Mouse (Mus musculus): ENCODE results near the gene Cers6. TPM values are rescaled to one million over a fixed set of nuclear protein-coding genes. Genes with fewer than 3 reads are reported as not detected.

Cers6 gene
- polyA plus RNA-seq, 1 experiment = 3.5 TPM

GRCm38 (mm10) chr2:68981756-68982409, 120.6 kb downstream of the Cers6 start:
- no peaks in the 10 kb centered on the region for H3K36me3 ChIP-seq (ENCODE audit: control insufficient read depth, insufficient read depth, low read length)
- no peak overlapping the region for H3K4me3 ChIP-seq (ENCODE audit: extremely low read depth, insufficient read depth, insufficient read length)
- H3K4me1 ChIP-seq (ENCODE audit: control insufficient read depth, insufficient read depth, insufficient read length) = peaks cover 3% of the 10 kb centered on the region
- H3K27me3 ChIP-seq (ENCODE audit: control insufficient read depth, insufficient read depth, low read length) = no peaks in the 10 kb centered on the region
- DNase-seq (ENCODE audit: low read depth in 1 of 2, low spot score in 2 of 2) = no peak
- 82% methylated on average over 11 of the region's 11 CpGs for WGBS
- no peak overlapping the region for H3K27ac ChIP-seq (ENCODE audit: insufficient read depth, low read length)
- TF ChIP-seq POLR2A (IDR thresholded peaks at IDR 0.05; ENCODE audit: low read depth, low read length) = no peak
- TF ChIP-seq CTCF (IDR thresholded peaks at IDR 0.05; ENCODE audit: extremely low read depth, insufficient read depth, insufficient read length, insufficient replicate concordance) = no peak

- Histone ChIP-seq H3K27ac (ENCODE audit: insufficient read depth, low read length) (no peak overlapping the region), H3K27me3 (ENCODE audit: control insufficient read depth, insufficient read depth, low read length) (no peaks in the 10 kb centered on the region), H3K36me3 (ENCODE audit: control insufficient read depth, insufficient read depth, low read length) (no peaks in the 10 kb centered on the region), H3K4me1 (ENCODE audit: control insufficient read depth, insufficient read depth, insufficient read length) (peaks cover 3% of the 10 kb centered on the region), H3K4me3 (ENCODE audit: extremely low read depth, insufficient read depth, insufficient read length) (no peak overlapping the region)
- WGBS = 79% methylated on average over 3 of the region's 3 CpGs
- no peak for DNase-seq (ENCODE audit: low read depth in 1 of 2, low spot score in 2 of 2)
- TF ChIP-seq CTCF (IDR thresholded peaks at IDR 0.05; ENCODE audit: extremely low read depth, insufficient read depth, insufficient read length, insufficient replicate concordance) = no peak
- no peak for TF ChIP-seq POLR2A (IDR thresholded peaks at IDR 0.05; ENCODE audit: low read depth, low read length)
Measured at GRCm38 (mm10) chr2:68982979-68983378, 121.7 kb downstream of the Cers6 start.

- Histone ChIP-seq H3K36me3 (ENCODE audit: control insufficient read depth, insufficient read depth, low read length) (no peaks in the 10 kb centered on the region), H3K27ac (ENCODE audit: insufficient read depth, low read length) (no peak overlapping the region), H3K27me3 (ENCODE audit: control insufficient read depth, insufficient read depth, low read length) (no peaks in the 10 kb centered on the region), H3K4me3 (ENCODE audit: extremely low read depth, insufficient read depth, insufficient read length) (no peak overlapping the region), H3K4me1 (ENCODE audit: control insufficient read depth, insufficient read depth, insufficient read length) (peaks cover 3% of the 10 kb centered on the region)
- 83% methylated on average over 3 of the region's 3 CpGs for WGBS
- DNase-seq (ENCODE audit: low read depth in 1 of 2, low spot score in 2 of 2) = no peak
- TF ChIP-seq CTCF (IDR thresholded peaks at IDR 0.05; ENCODE audit: extremely low read depth, insufficient read depth, insufficient read length, insufficient replicate concordance) (no peak), POLR2A (IDR thresholded peaks at IDR 0.05; ENCODE audit: low read depth, low read length) (no peak)
Measured at GRCm38 (mm10) chr2:68983431-68983830, 122.2 kb downstream of the Cers6 start.

- Histone ChIP-seq H3K27ac (ENCODE audit: insufficient read depth, low read length) (no peak overlapping the region), H3K4me1 (ENCODE audit: control insufficient read depth, insufficient read depth, insufficient read length) (no peaks in the 10 kb centered on the region; the same call in 1 of the 2 replicates), H3K27me3 (ENCODE audit: control insufficient read depth, insufficient read depth, low read length) (no peaks in the 10 kb centered on the region), H3K36me3 (ENCODE audit: control insufficient read depth, insufficient read depth, low read length) (no peaks in the 10 kb centered on the region), H3K4me3 (ENCODE audit: extremely low read depth, insufficient read depth, insufficient read length) (no peak overlapping the region)
- WGBS = 97% methylated on average over 6 of the region's 6 CpGs
- TF ChIP-seq CTCF (IDR thresholded peaks at IDR 0.05; ENCODE audit: extremely low read depth, insufficient read depth, insufficient read length, insufficient replicate concordance) (no peak), POLR2A (IDR thresholded peaks at IDR 0.05; ENCODE audit: low read depth, low read length) (no peak)
- no peak for DNase-seq (ENCODE audit: low read depth in 1 of 2, low spot score in 2 of 2)
Measured at GRCm38 (mm10) chr2:68989117-68989516, 127.9 kb downstream of the Cers6 start.

DNA sequence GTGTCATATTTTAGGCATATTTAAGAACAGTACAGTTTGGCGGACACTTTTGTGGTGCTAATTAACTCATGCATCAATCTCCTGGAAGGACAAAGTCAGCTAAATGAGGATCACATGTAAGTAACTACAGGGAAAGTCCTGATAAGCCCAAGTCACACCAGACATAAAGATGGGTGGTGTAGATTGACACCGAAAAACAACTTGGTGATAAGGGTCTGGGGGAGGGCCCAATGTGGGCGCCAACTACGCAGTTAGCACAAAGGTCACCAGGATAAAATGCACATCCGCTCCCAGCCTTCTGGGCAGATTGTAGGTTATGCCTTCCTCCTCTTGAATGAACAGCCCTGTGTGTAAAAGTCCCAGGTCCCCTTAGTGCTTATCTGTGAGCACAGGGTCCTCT, 131.4 kb downstream of the Cers6 start:
- Histone ChIP-seq H3K27ac (ENCODE audit: insufficient read depth, low read length) (no peak overlapping the region), H3K36me3 (ENCODE audit: control insufficient read depth, insufficient read depth, low read length) (no peaks in the 10 kb centered on the region), H3K27me3 (ENCODE audit: control insufficient read depth, insufficient read depth, low read length) (no peaks in the 10 kb centered on the region), H3K4me1 (ENCODE audit: control insufficient read depth, insufficient read depth, insufficient read length) (no peaks in the 10 kb centered on the region), H3K4me3 (ENCODE audit: extremely low read depth, insufficient read depth, insufficient read length) (no peak overlapping the region)
- 96% methylated on average over 5 of the region's 5 CpGs for WGBS
- no peak for DNase-seq (ENCODE audit: low read depth in 1 of 2, low spot score in 2 of 2)
- TF ChIP-seq POLR2A (IDR thresholded peaks at IDR 0.05; ENCODE audit: low read depth, low read length) (no peak), CTCF (IDR thresholded peaks at IDR 0.05; ENCODE audit: extremely low read depth, insufficient read depth, insufficient read length, insufficient replicate concordance) (no peak)

DNA sequence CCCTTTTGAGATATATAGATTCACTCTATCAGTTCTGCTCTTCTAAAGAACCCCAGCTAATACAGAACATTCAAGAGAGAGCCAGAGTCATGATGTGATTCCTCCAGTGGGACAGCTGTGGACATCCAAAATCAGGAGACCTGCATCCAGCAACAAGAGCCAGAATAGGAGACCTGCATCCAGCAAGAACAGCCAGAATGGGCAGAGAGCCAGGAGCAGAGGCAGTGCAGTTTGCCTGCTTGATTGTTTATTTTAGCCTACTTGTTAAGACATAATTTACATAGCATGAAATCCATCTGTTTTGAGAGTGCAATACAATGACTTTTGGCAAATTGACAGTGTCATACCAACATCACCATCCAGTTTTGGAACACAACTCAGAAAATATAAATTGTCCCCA, 133.2 kb downstream of the Cers6 start:
- no peak for DNase-seq (ENCODE audit: low read depth in 1 of 2, low spot score in 2 of 2)
- H3K4me1 ChIP-seq (ENCODE audit: control insufficient read depth, insufficient read depth, insufficient read length) = no peaks in the 10 kb centered on the region
- H3K4me3 ChIP-seq (ENCODE audit: extremely low read depth, insufficient read depth, insufficient read length) = no peak overlapping the region
- no peaks in the 10 kb centered on the region for H3K36me3 ChIP-seq (ENCODE audit: control insufficient read depth, insufficient read depth, low read length)
- no peaks in the 10 kb centered on the region for H3K27me3 ChIP-seq (ENCODE audit: control insufficient read depth, insufficient read depth, low read length)
- TF ChIP-seq POLR2A (IDR thresholded peaks at IDR 0.05; ENCODE audit: low read depth, low read length) = no peak
- TF ChIP-seq CTCF (IDR thresholded peaks at IDR 0.05; ENCODE audit: extremely low read depth, insufficient read depth, insufficient read length, insufficient replicate concordance) = no peak
- no peak overlapping the region for H3K27ac ChIP-seq (ENCODE audit: insufficient read depth, low read length)

GRCm38 (mm10) chr2:68995723-68996122, 134.5 kb downstream of the Cers6 start:
- DNase-seq (ENCODE audit: low read depth in 1 of 2, low spot score in 2 of 2) = no peak
- no peak overlapping the region for H3K4me3 ChIP-seq (ENCODE audit: extremely low read depth, insufficient read depth, insufficient read length)
- no peak for TF ChIP-seq CTCF (IDR thresholded peaks at IDR 0.05; ENCODE audit: extremely low read depth, insufficient read depth, insufficient read length, insufficient replicate concordance)
- no peak for TF ChIP-seq POLR2A (IDR thresholded peaks at IDR 0.05; ENCODE audit: low read depth, low read length)
- H3K27ac ChIP-seq (ENCODE audit: insufficient read depth, low read length) = no peak overlapping the region
- H3K4me1 ChIP-seq (ENCODE audit: control insufficient read depth, insufficient read depth, insufficient read length) = no peaks in the 10 kb centered on the region
- H3K27me3 ChIP-seq (ENCODE audit: control insufficient read depth, insufficient read depth, low read length) = no peaks in the 10 kb centered on the region
- H3K36me3 ChIP-seq (ENCODE audit: control insufficient read depth, insufficient read depth, low read length) = no peaks in the 10 kb centered on the region
